Mouse (Mus musculus) stomach, postnatal 0 days (tissue): ENCODE data around the gene Immp2l. TPM values are rescaled to one million over a fixed set of nuclear protein-coding genes. Genes with fewer than 3 reads are reported as not detected.

Source experiments
- ATAC-seq: fragments of 200-750 bp; cut with Nextera tagmentation; 2 replicates; pipeline ENCODE4 v1.8.0; 2017; ENCODE audit not compliant: low FRiP score, low TSS enrichment
- DNase-seq: peaks from one replicate; pipeline ENCODE4 v3.0.0-alpha.2; 2016; ENCODE audit warnings: low spot score
- H3K27ac ChIP-seq: fragments of 300-500 bp; sonication (generic); replicated peaks from 2 replicates; pipeline ENCODE4 v1.5.1; 2014; ENCODE audit warnings: mild to moderate bottlenecking, control low read depth
- H3K27me3 ChIP-seq: fragments of 300-500 bp; sonication (generic); 2 replicates; pipeline ENCODE4 v1.6.1; 2014; ENCODE audit warnings: low read length; ENCODE audit not compliant: control insufficient read depth, insufficient read depth
- H3K36me3 ChIP-seq: fragments of 300-500 bp; sonication (generic); 2 replicates; pipeline ENCODE4 v1.6.1; 2014; ENCODE audit warnings: low read length, mixed read lengths; ENCODE audit not compliant: control insufficient read depth, insufficient read depth
- H3K4me1 ChIP-seq: fragments of 300-500 bp; sonication (generic); replicated peaks from 2 replicates; pipeline ENCODE4 v1.6.1; 2014; ENCODE audit warnings: antibody characterized with exemption; ENCODE audit not compliant: control insufficient read depth, insufficient read depth
- H3K4me2 ChIP-seq: fragments of 300-500 bp; sonication (generic); replicated peaks from 2 replicates; pipeline ENCODE4 v1.6.1; 2014; ENCODE audit warnings: low read depth, mild to moderate bottlenecking, control low read depth, moderate library complexity
- H3K4me3 ChIP-seq: fragments of 300-500 bp; sonication (generic); 2 replicates; pipeline ENCODE4 v1.5.1; 2014; ENCODE audit warnings: low read depth, low read length, control low read depth
- H3K9ac ChIP-seq: fragments of 300-500 bp; sonication (generic); 2 replicates; pipeline ENCODE4 v1.6.1; 2014; ENCODE audit warnings: mild to moderate bottlenecking, low read length, control low read depth, mixed read lengths
- H3K9me3 ChIP-seq: fragments of 300-500 bp; sonication (generic); 2 replicates; pipeline ENCODE4 v1.6.1; 2016; ENCODE audit warnings: low read length; ENCODE audit not compliant: control insufficient read depth
- CTCF ChIP-seq: IDR thresholded peaks from 2 replicates; pipeline ENCODE4 v1.5.1; 2016; ENCODE audit warnings: antibody characterized with exemption, low read depth, mild to moderate bottlenecking, moderate library complexity
- EP300 ChIP-seq: optimal IDR thresholded peaks from 2 replicates; pipeline ENCODE3; 2016; ENCODE audit warnings: antibody characterized with exemption
- WGBS: fragments of 180-500 bp; shearing (Covaris S2); extraction: QIAGEN DNeasy Blood & Tissue Kit; methylation state at CpG from one replicate; pipeline ENCODE4 v1.1.7; 2014; 5-methylcytosine and 5-hydroxymethylcytosine counted together
- polyA plus RNA-seq: library from polyadenylated mRNA; unstranded; fragments of >200 nt; fragmentation: Nextera tagmentation; extraction: Ambion mirVana; gene quantifications from 2 replicates; pipeline ENCODE4 v1.2.1, GENCODE M21; 2015

Immp2l gene
- polyA plus RNA-seq, 1 experiment from 2014 or later, result 15.0 TPM

GRCm38 (mm10) chr12:41274136-41274535 is 250.2 kb downstream of the Immp2l start:
- Histone ChIP-seq H3K4me2 (no peak overlapping the region), H3K4me3 (no peak overlapping the region), H3K9me3 (no peaks in the 10 kb centered on the region), H3K9ac (no peak overlapping the region), H3K4me1 (no peaks in the 10 kb centered on the region), H3K27me3 (no peaks in the 10 kb centered on the region), H3K36me3 (no peaks in the 10 kb centered on the region), H3K27ac (no peak overlapping the region)
- no peak for DNase-seq
- TF ChIP-seq CTCF (no peak), EP300 (no peak)
- no peak for ATAC-seq
- 91% methylated on average over 8 of the region's 8 CpGs for WGBS

- Histone ChIP-seq H3K4me1 (no peaks in the 10 kb centered on the region), H3K9me3 (no peaks in the 10 kb centered on the region), H3K4me3 (no peak overlapping the region), H3K4me2 (no peak overlapping the region), H3K27ac (no peak overlapping the region), H3K36me3 (no peaks in the 10 kb centered on the region), H3K9ac (no peak overlapping the region), H3K27me3 (no peaks in the 10 kb centered on the region)
- TF ChIP-seq CTCF, result no peak
- no peak for TF ChIP-seq EP300
- WGBS, result 12% methylated on average over 3 of the region's 3 CpGs
- ATAC-seq, result no peak
- no peak for DNase-seq
These were observed 251.5 kb downstream of the Immp2l start for GRCm38 (mm10) chr12:41275361-41275760.

- Histone ChIP-seq H3K4me2 (no peak overlapping the region), H3K9ac (no peak overlapping the region), H3K27ac (no peak overlapping the region), H3K4me1 (no peaks in the 10 kb centered on the region), H3K36me3 (no peaks in the 10 kb centered on the region), H3K27me3 (no peaks in the 10 kb centered on the region), H3K9me3 (no peaks in the 10 kb centered on the region), H3K4me3 (no peak overlapping the region)
- WGBS, result 92% methylated on average over 1 of the region's 1 CpGs
- DNase-seq (no peak), ATAC-seq (no peak)
- TF ChIP-seq EP300, result no peak
- no peak for TF ChIP-seq CTCF
These were observed 254.0 kb downstream of the Immp2l start for GRCm38 (mm10) chr12:41277896-41278295.

- Histone ChIP-seq H3K36me3 (no peaks in the 10 kb centered on the region), H3K4me3 (no peak overlapping the region), H3K9me3 (no peaks in the 10 kb centered on the region), H3K4me2 (no peak overlapping the region), H3K4me1 (no peaks in the 10 kb centered on the region), H3K9ac (no peak overlapping the region), H3K27me3 (no peaks in the 10 kb centered on the region), H3K27ac (no peak overlapping the region)
- DNase-seq, result no peak
- TF ChIP-seq EP300 (no peak), CTCF (no peak)
- no peak for ATAC-seq
- 89% methylated on average over 3 of the region's 3 CpGs for WGBS
These were observed 265.2 kb downstream of the Immp2l start for GRCm38 (mm10) chr12:41289047-41289446.

GRCm38 (mm10) chr12:41307015-41307414 is 283.1 kb downstream of the Immp2l start:
- no peak for DNase-seq
- TF ChIP-seq CTCF (no peak), EP300 (no peak)

GRCm38 (mm10) chr12:41308726-41309680 is 285.1 kb downstream of the Immp2l start:
- H3K4me3 ChIP-seq, result no peak overlapping the region
- TF ChIP-seq EP300 (no peak), CTCF (no peak)
- no peak overlapping the region for H3K4me2 ChIP-seq
- 79% methylated on average over 6 of the region's 6 CpGs for WGBS
- H3K27me3 ChIP-seq, result no peaks in the 10 kb centered on the region
- no peaks in the 10 kb centered on the region for H3K36me3 ChIP-seq
- H3K9me3 ChIP-seq, result no peaks in the 10 kb centered on the region
- H3K27ac ChIP-seq, result no peak overlapping the region
- no peaks in the 10 kb centered on the region for H3K4me1 ChIP-seq
- no peak overlapping the region for H3K9ac ChIP-seq
- ATAC-seq (no peak), DNase-seq (no peak)

More at GRCm38 (mm10) chr12:41307015-41307414, 283.1 kb downstream of the Immp2l start:
- Histone ChIP-seq H3K4me3 (no peak overlapping the region), H3K27ac (no peak overlapping the region), H3K36me3 (no peaks in the 10 kb centered on the region), H3K4me2 (no peak overlapping the region), H3K4me1 (no peaks in the 10 kb centered on the region), H3K9ac (no peak overlapping the region), H3K27me3 (no peaks in the 10 kb centered on the region), H3K9me3 (no peaks in the 10 kb centered on the region)
- no peak for ATAC-seq
- WGBS, result 78% methylated on average over 3 of the region's 3 CpGs
